Mouse (Mus musculus) CH12.LX (cell line): ENCODE results near the gene Nr4a3.

ENCODE experiments used
- CTCF ChIP-seq, 2 experiments: IDR thresholded peaks in 1 of 2; conservative IDR thresholded peaks in 1 of 2; 2 replicates each; pipeline ENCODE4 v1.5.1; 2011 to 2012; ENCODE audit warnings: low read depth in 2 of 2, low read length in 2 of 2, improper control_type of control experiment in 1 of 2, inconsistent platforms in 1 of 2, mild to moderate bottlenecking in 1 of 2, moderate library complexity in 1 of 2
- E2F4 ChIP-seq: IDR thresholded peaks from 2 replicates; pipeline ENCODE4 v1.6.1; 2011; ENCODE audit warnings: low read depth, low read length, improper control_type of control experiment; ENCODE audit not compliant: insufficient replicate concordance
- EP300 ChIP-seq: IDR thresholded peaks from 2 replicates; pipeline ENCODE4 v1.6.1; 2011; ENCODE audit warnings: low read length, improper control_type of control experiment
- IRF4 ChIP-seq: IDR thresholded peaks from 2 replicates; pipeline ENCODE4 v1.6.1; 2014; ENCODE audit warnings: low read depth, mild to moderate bottlenecking, inconsistent platforms, low read length, improper control_type of control experiment
- MAFK ChIP-seq: IDR thresholded peaks from 2 replicates; pipeline ENCODE4 v1.6.1; 2011; ENCODE audit warnings: low read length, improper control_type of control experiment; ENCODE audit not compliant: insufficient replicate concordance
- MAX ChIP-seq: IDR thresholded peaks from 2 replicates; pipeline ENCODE4 v1.6.1; 2011; ENCODE audit warnings: low read length, improper control_type of control experiment
- POLR2A ChIP-seq: IDR thresholded peaks from 2 replicates; pipeline ENCODE4 v1.6.1; 2011; ENCODE audit warnings: low read depth, mild to moderate bottlenecking, improper control_type of control experiment, low read length
- POLR2AphosphoS2 ChIP-seq: IDR thresholded peaks from 2 replicates; pipeline ENCODE4 v1.6.1; 2011; ENCODE audit warnings: low read depth, low read length, improper control_type of control experiment
- RAD21 ChIP-seq: IDR thresholded peaks from 2 replicates; pipeline ENCODE4 v1.6.1; 2011; ENCODE audit warnings: low read depth, mild to moderate bottlenecking, low read length, improper control_type of control experiment, moderate library complexity
- SMC3 ChIP-seq: IDR thresholded peaks from 2 replicates; pipeline ENCODE4 v1.6.1; 2011; ENCODE audit warnings: low read depth, low read length, improper control_type of control experiment
- TBP ChIP-seq: conservative IDR thresholded peaks from 2 replicates; pipeline ENCODE4 v1.6.1; 2011; ENCODE audit warnings: low read depth, low read length, improper control_type of control experiment
- USF1 ChIP-seq: IDR thresholded peaks from 2 replicates; pipeline ENCODE4 v1.6.1; 2014; ENCODE audit warnings: low read depth, mild to moderate bottlenecking, inconsistent platforms, low read length, improper control_type of control experiment
- ZKSCAN1 ChIP-seq: IDR thresholded peaks from 2 replicates; pipeline ENCODE4 v1.6.1; 2012; ENCODE audit warnings: low read depth, inconsistent platforms, low read length, improper control_type of control experiment, borderline replicate concordance
- ZNF384 ChIP-seq: IDR thresholded peaks from 2 replicates; pipeline ENCODE4 v1.6.1; 2012; ENCODE audit warnings: low read depth, low read length, improper control_type of control experiment, inconsistent platforms

GRCm38 (mm10) chr4:48100217-48100616 is 55.3 kb downstream of the Nr4a3 start:
- TF ChIP-seq CTCF (conservative IDR thresholded peaks at IDR 0.05 in 1 of 2, IDR thresholded peaks at IDR 0.05 in 1 of 2; ENCODE audit: low read depth in 2 of 2, low read length in 2 of 2) = no peak
- no peak for TF ChIP-seq USF1
- TF ChIP-seq E2F4 = no peak
- TF ChIP-seq EP300 = no peak
- no peak for TF ChIP-seq MAX
- no peak for TF ChIP-seq POLR2A
- TF ChIP-seq RAD21 = no peak
- no peak for TF ChIP-seq IRF4
- TF ChIP-seq ZNF384 = no peak
- TF ChIP-seq ZKSCAN1 = no peak
- no peak for TF ChIP-seq MAFK
- TF ChIP-seq POLR2AphosphoS2 = no peak
- no peak for TF ChIP-seq SMC3
- TF ChIP-seq TBP = no peak
